Mouse (Mus musculus) heart, embryonic 12.5 days (tissue): ENCODE results near the gene Foxo4. TPM values are rescaled to one million over a fixed set of nuclear protein-coding genes. Genes with fewer than 3 reads are reported as not detected.
A peak's percentile ranks its signal among the peaks of the same experiment; 100 is the strongest.

ENCODE experiments used
- ATAC-seq: fragments of 200-750 bp; cut with Nextera tagmentation; 2 replicates; pipeline ENCODE4 v1.8.0; 2017; ENCODE audit warnings: moderate TSS enrichment, moderate library complexity; ENCODE audit not compliant: insufficient number of reproducible peaks, low FRiP score
- H3K27ac ChIP-seq: fragments of 300-500 bp; sonication (generic); 2 replicates; pipeline ENCODE4 v1.5.1; 2016; ENCODE audit warnings: mild to moderate bottlenecking, moderate library complexity; ENCODE audit not compliant: poor library complexity, severe bottlenecking
- H3K27me3 ChIP-seq: fragments of 300-500 bp; sonication (generic); replicated peaks from 2 replicates; pipeline ENCODE4 v1.6.1; 2016; ENCODE audit warnings: mild to moderate bottlenecking, moderate library complexity
- H3K36me3 ChIP-seq: fragments of 300-500 bp; sonication (generic); 2 replicates; pipeline ENCODE4 v1.6.1; 2016; ENCODE audit warnings: mild to moderate bottlenecking, moderate library complexity
- H3K4me1 ChIP-seq: fragments of 300-500 bp; sonication (generic); replicated peaks from 2 replicates; pipeline ENCODE4 v1.6.1; 2016; ENCODE audit warnings: mild to moderate bottlenecking
- H3K4me2 ChIP-seq: fragments of 300-500 bp; sonication (generic); 2 replicates; pipeline ENCODE4 v1.6.1; 2016; ENCODE audit warnings: mild to moderate bottlenecking, moderate library complexity
- H3K4me3 ChIP-seq: fragments of 300-500 bp; sonication (generic); 2 replicates; pipeline ENCODE4 v1.5.1; 2016; ENCODE audit warnings: mild to moderate bottlenecking
- H3K9ac ChIP-seq: fragments of 300-500 bp; sonication (generic); 2 replicates; pipeline ENCODE4 v1.6.1; 2016; ENCODE audit warnings: mild to moderate bottlenecking, moderate library complexity
- H3K9me3 ChIP-seq: fragments of 300-500 bp; sonication (generic); replicated peaks from 2 replicates; pipeline ENCODE4 v1.6.1; 2016; ENCODE audit warnings: mild to moderate bottlenecking, moderate library complexity
- WGBS: fragments of 180-500 bp; shearing (Covaris S2); methylation state at CpG from one replicate; pipeline ENCODE4 v1.1.7; 2016; 5-methylcytosine and 5-hydroxymethylcytosine counted together
- polyA plus RNA-seq: library from polyadenylated mRNA; unstranded; fragments of >200 nt; fragmentation: Nextera tagmentation; extraction: Ambion mirVana; gene quantifications from 2 replicates; pipeline ENCODE4 v1.2.1, GENCODE M21; 2016

Foxo4 gene
- polyA plus RNA-seq, 1 experiment from 2014 or later, result 1.7 TPM

GRCm38 (mm10) chrX:101268025-101268754 is 13.9 kb downstream of the Foxo4 start, which contains the start of gene Il2rg:
Il2rg (minus strand) TSS chrX:101268255.
- no peak within 1 kb of the TSS for H3K27ac ChIP-seq
- ATAC-seq, result no peak
- 52% methylated on average over 5 of the region's 5 CpGs for WGBS
- H3K9ac ChIP-seq, result no peak within 1 kb of the TSS
- peaks cover 18% of the 10 kb centered on the region for H3K4me1 ChIP-seq
- peak within 1 kb of the TSS; percentile 29; the same call in 1 of the 2 replicates for H3K4me2 ChIP-seq
- no peaks in the 10 kb centered on the region for H3K36me3 ChIP-seq
- H3K27me3 ChIP-seq, result no peaks in the 10 kb centered on the region; the same call in 1 of the 2 replicates
- no peak within 1 kb of the TSS for H3K4me3 ChIP-seq
- no peaks in the 10 kb centered on the region for H3K9me3 ChIP-seq

- 44% methylated on average over 3 of the region's 3 CpGs for WGBS
- H3K9ac ChIP-seq, result no peak within 1 kb of the TSS
- H3K36me3 ChIP-seq, result no peaks in the 10 kb centered on the region
- no peaks in the 10 kb centered on the region for H3K9me3 ChIP-seq
- no peak within 1 kb of the TSS for H3K4me3 ChIP-seq
- peaks cover 18% of the 10 kb centered on the region for H3K4me1 ChIP-seq
- ATAC-seq, result no peak
- H3K27me3 ChIP-seq, result no peaks in the 10 kb centered on the region; the same call in 1 of the 2 replicates
- H3K4me2 ChIP-seq, result peak within 1 kb of the TSS; percentile 29; the same call in 1 of the 2 replicates
- no peak within 1 kb of the TSS for H3K27ac ChIP-seq
Observed at GRCm38 (mm10) chrX:101268755-101269124, 14.4 kb downstream of the Foxo4 start, which contains the start of gene Gm20489. Gm20489 (minus strand) TSS chrX:101269023.

GRCm38 (mm10) chrX:101273410-101273809 is 19.1 kb downstream of the Foxo4 start:
- no peak for ATAC-seq
- Histone ChIP-seq H3K27ac (no peak overlapping the region), H3K4me2 (peak overlapping the region; percentile 62), H3K9ac (peak overlapping the region; percentile 89; the same call in 1 of the 2 replicates), H3K36me3 (peaks cover 29% of the 10 kb centered on the region), H3K9me3 (no peaks in the 10 kb centered on the region), H3K27me3 (no peaks in the 10 kb centered on the region), H3K4me1 (peaks cover 9% of the 10 kb centered on the region; the same call in 1 of the 2 replicates), H3K4me3 (peak overlapping the region; percentile 71)
- 25% methylated on average over 6 of the region's 6 CpGs for WGBS

GRCm38 (mm10) chrX:101273875-101274738 is 19.8 kb downstream of the Foxo4 start, which contains the start of gene Med12:
Med12 (plus strand) TSS chrX:101274030.
- Histone ChIP-seq H3K36me3 (peaks cover 36% of the 10 kb centered on the region), H3K4me2 (peak within 1 kb of the TSS; percentile 62), H3K27me3 (no peaks in the 10 kb centered on the region), H3K9me3 (no peaks in the 10 kb centered on the region), H3K9ac (peak within 1 kb of the TSS; percentile 89), H3K27ac (peak within 1 kb of the TSS; percentile 77), H3K4me1 (peaks cover 8% of the 10 kb centered on the region; the same call in 1 of the 2 replicates), H3K4me3 (peak within 1 kb of the TSS; percentile 71)
- peak; percentile 97 for ATAC-seq
- WGBS, result 12% methylated on average over 54 of the region's 54 CpGs

- no peak overlapping the region for H3K4me2 ChIP-seq
- H3K36me3 ChIP-seq, result peaks cover 85% of the 10 kb centered on the region
- 0 out of 2 replicates have a peak, but pooled peaks cover 2% of the 10 kb centered on the region for H3K27me3 ChIP-seq
- no peak overlapping the region for H3K4me3 ChIP-seq
- 80% methylated on average over 6 of the region's 6 CpGs for WGBS
- H3K9ac ChIP-seq, result no peak overlapping the region
- peaks cover 5% of the 10 kb centered on the region; the same call in 1 of the 2 replicates for H3K4me1 ChIP-seq
- H3K27ac ChIP-seq, result no peak overlapping the region
- ATAC-seq, result no peak
- no peaks in the 10 kb centered on the region for H3K9me3 ChIP-seq
Observed at GRCm38 (mm10) chrX:101282813-101283212, 28.5 kb downstream of the Foxo4 start.

- H3K27ac ChIP-seq, result no peak overlapping the region
- H3K4me3 ChIP-seq, result no peak overlapping the region
- ATAC-seq, result no peak
- 0 out of 2 replicates have a peak, but pooled peaks cover 2% of the 10 kb centered on the region for H3K27me3 ChIP-seq
- no peak overlapping the region for H3K4me2 ChIP-seq
- no peak overlapping the region for H3K9ac ChIP-seq
- peaks cover 7% of the 10 kb centered on the region; the same call in 1 of the 2 replicates for H3K4me1 ChIP-seq
- H3K36me3 ChIP-seq, result peaks cover 90% of the 10 kb centered on the region
- H3K9me3 ChIP-seq, result no peaks in the 10 kb centered on the region
- 20% methylated on average over 6 of the region's 6 CpGs for WGBS
Observed at GRCm38 (mm10) chrX:101285534-101285933, 31.2 kb downstream of the Foxo4 start.

GRCm38 (mm10) chrX:101285953-101286670 is 31.8 kb downstream of the Foxo4 start:
- H3K9ac ChIP-seq, result no peak overlapping the region
- H3K4me3 ChIP-seq, result no peak overlapping the region
- peaks cover 7% of the 10 kb centered on the region; the same call in 1 of the 2 replicates for H3K4me1 ChIP-seq
- no peaks in the 10 kb centered on the region for H3K9me3 ChIP-seq
- H3K36me3 ChIP-seq, result peaks cover 90% of the 10 kb centered on the region
- H3K27me3 ChIP-seq, result 0 out of 2 replicates have a peak, but pooled peaks cover 2% of the 10 kb centered on the region
- WGBS, result 85% methylated on average over 14 of the region's 14 CpGs
- no peak for ATAC-seq
- no peak overlapping the region for H3K4me2 ChIP-seq
- no peak overlapping the region for H3K27ac ChIP-seq

GRCm38 (mm10) chrX:101287543-101287942 is 33.2 kb downstream of the Foxo4 start:
- 0 out of 2 replicates have a peak overlapping the region, but pooled peaks have one; percentile 47 for H3K27ac ChIP-seq
- WGBS, result 47% methylated on average over 3 of the region's 3 CpGs
- peaks cover 90% of the 10 kb centered on the region for H3K36me3 ChIP-seq

GRCm38 (mm10) chrX:101288432-101288831 is 34.1 kb downstream of the Foxo4 start:
- no peak for ATAC-seq
- H3K4me3 ChIP-seq, result no peak overlapping the region
- 86% methylated on average over 6 of the region's 6 CpGs for WGBS
- no peaks in the 10 kb centered on the region for H3K9me3 ChIP-seq
- H3K4me1 ChIP-seq, result peaks cover 7% of the 10 kb centered on the region; the same call in 1 of the 2 replicates
- no peaks in the 10 kb centered on the region for H3K27me3 ChIP-seq
- no peak overlapping the region for H3K9ac ChIP-seq
- no peak overlapping the region for H3K27ac ChIP-seq
- peaks cover 90% of the 10 kb centered on the region for H3K36me3 ChIP-seq
- no peak overlapping the region for H3K4me2 ChIP-seq

More at GRCm38 (mm10) chrX:101287543-101287942, 33.2 kb downstream of the Foxo4 start:
- peak; percentile 90 for ATAC-seq
- Histone ChIP-seq H3K4me3 (no peak overlapping the region), H3K27me3 (no peaks in the 10 kb centered on the region), H3K9ac (no peak overlapping the region), H3K9me3 (no peaks in the 10 kb centered on the region), H3K4me1 (peaks cover 7% of the 10 kb centered on the region; the same call in 1 of the 2 replicates), H3K4me2 (no peak overlapping the region)

GRCm38 (mm10) chrX:101289037-101289436 is 34.7 kb downstream of the Foxo4 start:
- ATAC-seq, result no peak
- H3K27ac ChIP-seq, result no peak overlapping the region
- peaks cover 90% of the 10 kb centered on the region for H3K36me3 ChIP-seq

More at GRCm38 (mm10) chrX:101289037-101289436, 34.7 kb downstream of the Foxo4 start:
- Histone ChIP-seq H3K4me1 (peaks cover 7% of the 10 kb centered on the region; the same call in 1 of the 2 replicates), H3K27me3 (no peaks in the 10 kb centered on the region), H3K9ac (no peak overlapping the region), H3K4me2 (no peak overlapping the region), H3K4me3 (no peak overlapping the region), H3K9me3 (no peaks in the 10 kb centered on the region)
- 81% methylated on average over 7 of the region's 7 CpGs for WGBS
